Mouse (Mus musculus) adrenal gland, postnatal 25 days (tissue): ENCODE results near the gene Hcst. TPM values are rescaled to one million over a fixed set of nuclear protein-coding genes. Genes with fewer than 3 reads are reported as not detected.
A peak's percentile ranks its signal among the peaks of the same experiment; 100 is the strongest.

Experiments
- DNase-seq: peaks from one replicate; pipeline ENCODE4 v3.0.0; 2021; ENCODE audit warnings: mixed read lengths
- long read RNA-seq: library from polyadenylated mRNA; stranded (forward); transcript quantifications from one replicate; pipeline ENCODE4 v2.0.0, GENCODE M21; 2021
- total RNA-seq: library from RNA; stranded (reverse); gene quantifications from 2 replicates; pipeline ENCODE4 v1.2.3, GENCODE M21; 2021

The Hcst gene
- 2.6 TPM in 1 of 2 replicates, not detected in the other for total RNA-seq
- long read RNA-seq = 0 reads

- no peak for DNase-seq
Observed at GRCm38 (mm10) chr7:30419561-30420499, at the start of gene Hcst. Gene Hcst (minus strand): TSS chr7:30419854.

DNA sequence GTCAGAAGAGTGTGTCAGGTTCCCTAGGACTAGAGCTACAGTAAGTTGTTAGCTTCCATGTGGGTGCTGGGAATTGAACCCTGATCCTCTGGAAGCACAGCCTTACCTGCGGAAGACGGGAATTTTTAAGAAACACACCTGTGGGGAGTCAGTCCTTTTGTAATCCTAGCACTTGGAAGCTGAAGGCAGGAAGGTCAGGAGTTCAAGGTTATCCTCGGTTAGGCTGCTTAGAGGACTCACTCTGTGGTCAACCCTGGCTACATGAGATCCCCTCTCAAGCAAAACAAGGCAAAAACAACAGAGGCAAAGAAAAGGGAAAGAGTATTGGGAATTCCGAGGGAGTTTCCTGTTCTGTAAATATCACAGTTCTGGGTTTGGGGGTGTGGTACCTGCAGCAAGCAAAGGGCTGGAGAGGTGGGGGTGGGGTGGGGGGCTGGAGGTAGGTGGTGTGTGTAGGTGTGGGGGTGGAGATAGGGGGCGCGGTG lies 45.2 kb upstream of the Hcst start:
- DNase-seq = no peak

- no peak for DNase-seq
Observed at GRCm38 (mm10) chr7:30463996-30464395, 44.3 kb upstream of the Hcst start.

DNA sequence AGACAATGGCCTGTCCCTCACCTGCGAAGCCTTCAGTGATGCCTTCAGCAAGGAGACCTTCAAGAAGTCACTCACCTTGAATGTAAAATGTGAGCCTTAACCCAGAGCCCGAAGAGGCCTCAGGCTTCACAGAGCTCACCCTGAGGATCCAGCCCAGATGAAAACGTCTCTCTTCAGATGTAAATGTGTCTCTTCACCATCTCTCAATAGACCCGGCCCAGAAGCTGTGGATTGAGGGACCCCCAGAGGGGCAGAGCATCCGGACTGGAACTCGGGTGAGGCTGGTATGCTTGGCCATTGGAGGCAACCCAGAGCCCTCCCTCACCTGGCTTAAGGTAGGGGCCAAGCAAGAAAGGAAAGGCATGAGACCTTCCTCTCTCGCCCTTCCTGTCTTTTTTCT lies 43.9 kb upstream of the Hcst start:
- no peak for DNase-seq

DNA sequence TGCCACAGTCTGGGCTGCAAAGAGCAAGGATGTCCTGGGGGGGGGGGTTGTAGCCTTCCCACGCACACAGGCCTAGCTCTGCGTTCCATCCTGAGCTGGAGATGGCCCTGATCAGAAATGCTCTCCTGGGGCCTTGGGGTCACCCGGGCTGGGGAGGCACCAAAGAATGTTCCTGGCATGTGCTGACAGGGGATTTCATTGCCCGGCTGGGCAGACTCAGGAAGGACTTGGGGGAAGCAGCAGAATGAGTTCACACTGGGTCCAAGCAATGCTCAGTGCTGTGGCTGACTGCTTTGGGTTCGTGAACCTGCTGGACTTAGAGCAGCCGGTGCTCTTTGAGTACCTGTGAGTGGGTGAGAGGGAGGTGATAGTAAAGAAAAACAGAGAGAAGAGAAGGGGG lies 39.8 kb upstream of the Hcst start:
- DNase-seq = no peak

DNA sequence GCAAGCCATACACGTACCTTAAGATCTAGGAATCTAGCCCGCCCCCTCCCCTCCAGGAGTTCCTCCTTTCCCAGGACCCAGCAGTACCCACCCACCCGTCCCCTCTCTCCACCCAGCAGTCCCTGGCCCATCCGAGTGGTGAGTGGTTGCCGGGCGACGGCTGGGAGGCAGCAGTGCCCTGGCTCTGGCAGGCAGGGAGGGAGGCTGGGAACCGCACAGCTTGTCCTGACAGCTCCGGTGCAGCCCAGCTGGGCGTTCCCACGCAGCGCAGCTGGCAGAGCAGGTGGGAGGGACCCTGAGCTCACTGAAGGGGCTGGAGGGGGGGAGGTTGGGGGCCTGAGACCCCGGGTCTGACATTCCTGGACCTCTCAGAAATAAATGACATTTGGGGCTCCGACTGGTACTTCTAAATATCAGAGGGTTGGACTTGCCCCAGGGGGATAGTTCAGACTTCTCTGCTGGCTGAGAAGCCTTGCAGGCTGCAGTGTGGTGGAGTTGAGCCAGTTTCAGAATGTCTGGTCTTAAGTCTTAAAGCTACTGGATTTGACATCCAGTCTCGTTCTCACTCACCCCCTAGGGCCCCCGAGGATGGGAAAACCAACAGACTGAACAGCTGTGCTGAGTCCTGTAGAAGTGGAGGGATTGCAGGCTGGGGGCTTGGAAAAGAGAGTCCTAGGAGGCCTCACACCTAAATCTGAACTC lies 38.1 kb upstream of the Hcst start, which contains the start of the genes Kirrel2 and Nphs1:
Gene Kirrel2, minus strand, starts transcription at position 62 of the 702 bp plus-strand sequence.
Gene Nphs1, plus strand, starts transcription at position 687 of the 702 bp plus-strand sequence.
- DNase-seq = no peak

DNA sequence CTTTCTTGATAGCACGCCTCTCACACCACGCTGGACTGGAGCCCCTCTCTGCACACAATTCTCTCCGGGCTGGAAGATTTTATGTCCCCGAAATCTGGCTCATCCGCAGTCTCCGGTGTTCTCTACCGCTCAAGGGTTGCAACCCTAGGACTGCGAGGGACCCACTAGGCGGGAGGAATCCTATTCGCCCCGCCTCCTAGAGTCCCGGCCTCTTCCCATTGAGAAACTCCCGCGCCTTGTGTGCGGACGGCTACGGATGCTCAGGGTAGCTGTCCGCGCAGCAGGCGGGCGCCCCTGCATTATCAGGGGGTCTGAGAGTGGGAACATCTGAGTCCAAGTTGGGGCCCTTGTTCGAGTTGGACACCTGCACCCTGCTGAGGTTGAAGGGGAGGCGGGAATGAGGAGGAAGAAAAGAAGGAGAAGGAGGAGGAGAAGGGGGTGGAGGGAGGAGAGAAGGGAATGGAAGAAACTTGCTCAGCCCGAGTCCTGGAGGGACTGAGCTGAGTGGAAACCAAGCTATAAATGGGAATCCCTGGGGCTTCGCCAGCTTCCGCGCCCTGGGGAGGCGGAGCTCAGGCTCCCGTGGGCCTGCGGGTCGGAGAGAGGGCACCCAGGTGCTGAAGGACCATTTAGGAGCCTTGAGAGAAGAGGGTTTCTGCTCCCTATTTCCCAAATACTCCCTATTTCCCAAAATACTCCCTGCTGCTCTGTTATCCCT lies 37.4 kb upstream of the Hcst start:
- no peak for DNase-seq

- no peak for DNase-seq
Observed at GRCm38 (mm10) chr7:30456487-30456886, 36.8 kb upstream of the Hcst start.

DNA sequence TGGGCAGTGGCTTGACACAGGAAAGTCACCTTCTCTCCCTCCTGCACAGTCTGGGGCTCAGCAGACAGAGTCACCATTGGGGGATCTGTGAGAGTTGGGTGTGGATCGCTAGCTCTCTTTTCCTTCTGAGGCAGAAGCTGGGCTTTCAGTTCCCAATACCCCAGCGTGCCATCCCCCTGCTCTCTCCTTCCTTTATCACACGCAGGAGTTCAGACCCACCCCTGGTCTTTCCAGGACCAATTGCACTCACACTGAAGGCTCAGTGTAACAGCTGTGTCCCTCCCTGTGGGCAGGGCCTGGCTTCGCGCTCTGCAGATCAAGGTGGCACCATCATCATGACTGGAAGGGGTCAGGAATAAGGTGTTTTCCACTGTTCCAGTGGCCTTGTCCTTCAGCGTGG lies 34.6 kb upstream of the Hcst start:
- no peak for DNase-seq

GRCm38 (mm10) chr7:30453766-30454165 lies 34.1 kb upstream of the Hcst start:
- DNase-seq = no peak

DNA sequence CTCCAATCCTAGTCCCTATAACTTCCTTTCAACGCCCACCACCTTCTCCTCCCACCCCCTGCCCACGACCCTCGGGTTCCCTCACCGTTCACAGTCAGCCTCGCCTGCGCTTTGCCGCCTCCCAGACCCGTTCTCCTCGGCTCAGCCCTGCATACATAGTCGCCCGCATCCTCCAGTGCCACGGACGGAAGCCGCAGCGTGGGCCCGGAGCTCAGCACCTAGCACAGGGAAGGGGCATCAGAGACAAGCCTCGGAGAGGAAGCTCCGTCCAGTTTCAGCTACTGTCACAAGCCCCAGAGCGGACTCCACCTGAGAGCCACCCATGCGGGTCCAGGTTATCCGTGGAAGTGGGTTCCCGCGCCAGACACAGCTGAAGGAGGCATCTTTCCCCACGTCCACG lies 33.7 kb upstream of the Hcst start:
- no peak for DNase-seq

GRCm38 (mm10) chr7:30450241-30450640 lies 30.6 kb upstream of the Hcst start:
- DNase-seq = no peak

GRCm38 (mm10) chr7:30444971-30445751 lies 25.5 kb upstream of the Hcst start, which contains the start of gene Aplp1:
Gene Aplp1 (minus strand): TSS chr7:30445535.
- DNase-seq = peak; percentile 79

- DNase-seq = peak; percentile 56
Observed at GRCm38 (mm10) chr7:30444154-30444970, 24.7 kb upstream of the Hcst start.

- no peak for DNase-seq
Observed at GRCm38 (mm10) chr7:30443696-30444095, 24.0 kb upstream of the Hcst start.

GRCm38 (mm10) chr7:30440697-30441096 lies 21.0 kb upstream of the Hcst start:
- DNase-seq = peak; percentile 56

GRCm38 (mm10) chr7:30439734-30440133 lies 20.1 kb upstream of the Hcst start:
- no peak for DNase-seq

DNA sequence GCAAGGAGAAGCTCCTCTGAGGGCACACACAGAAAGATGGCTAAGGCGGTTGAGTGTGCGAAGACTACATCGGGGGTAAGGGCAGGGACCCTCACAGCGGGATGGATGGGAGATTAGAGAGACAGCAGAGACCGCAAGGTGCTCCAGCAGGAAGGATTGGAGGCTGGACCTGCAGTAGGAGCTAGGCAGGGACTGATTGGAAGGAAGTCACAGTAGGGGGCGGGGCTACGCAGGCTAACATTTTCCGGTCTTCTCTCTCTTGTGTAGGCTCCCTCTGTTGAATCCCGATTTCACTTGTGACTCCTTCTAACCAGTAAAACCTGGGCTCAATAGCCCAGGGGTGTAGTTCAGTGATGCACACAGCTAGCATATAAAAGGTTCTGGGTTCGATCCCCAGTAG lies 17.2 kb upstream of the Hcst start:
- no peak for DNase-seq

- DNase-seq = no peak
Observed at GRCm38 (mm10) chr7:30435156-30435555, 15.5 kb upstream of the Hcst start.

DNA sequence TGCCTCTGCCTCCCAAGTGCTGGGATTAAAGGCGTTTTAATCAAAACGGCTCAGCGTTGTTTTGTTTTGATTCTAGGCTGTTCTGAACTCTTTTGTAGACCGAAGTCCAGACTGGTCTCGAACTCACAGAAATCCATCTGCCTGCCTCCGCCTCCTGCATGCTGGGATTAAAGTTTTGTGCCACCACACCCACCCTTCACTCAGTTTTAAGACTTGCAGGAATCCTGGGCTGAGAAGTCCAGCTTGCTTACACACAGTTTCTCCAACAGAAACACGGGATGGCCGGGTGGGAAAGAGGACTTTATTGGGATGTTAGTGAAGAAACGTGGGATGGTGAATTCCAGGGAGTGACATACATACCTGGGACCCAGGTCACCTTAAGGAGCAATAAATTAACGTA lies 15.0 kb upstream of the Hcst start:
- DNase-seq = no peak

DNA sequence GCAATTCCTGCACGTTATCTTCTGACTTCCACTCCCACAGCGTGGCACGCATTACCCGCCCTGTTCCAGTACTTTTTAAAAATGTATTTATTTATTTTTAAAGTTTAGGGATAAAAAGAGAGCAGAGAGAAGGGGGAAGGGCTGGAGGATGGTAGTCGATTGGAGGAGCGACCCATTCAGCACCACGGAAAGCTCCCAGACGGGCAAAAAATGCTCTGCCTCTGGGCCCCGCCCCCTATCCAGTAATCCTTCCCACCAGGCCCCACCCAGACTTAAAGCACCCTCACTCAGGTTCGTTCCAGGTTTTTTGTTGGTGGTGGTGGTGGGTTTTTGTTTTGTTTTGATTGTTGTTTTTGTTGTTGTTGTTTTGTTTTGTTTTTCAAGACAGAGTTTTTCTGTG lies 14.6 kb upstream of the Hcst start:
- DNase-seq = peak; percentile 73
